Mouse (Mus musculus) MEL (cell line): ENCODE results near the gene Rbfox3. TPM values are rescaled to one million over a fixed set of nuclear protein-coding genes. Genes with fewer than 3 reads are reported as not detected.

Experiments
- DNase-seq: peaks from one replicate; pipeline ENCODE4 v3.0.0; 2011; ENCODE audit warnings: low read depth, low spot score
- H3K27ac ChIP-seq: 2 replicates; pipeline ENCODE4 v1.5.1; 2012; ENCODE audit warnings: low read depth, mild to moderate bottlenecking, control low read depth, low read length, moderate library complexity; ENCODE audit not compliant: control insufficient read depth
- H3K27me3 ChIP-seq, 2 experiments: fragments of 150-350 bp in 1 of 2; sonication (generic) in 1 of 2; 2 replicates each; pipeline ENCODE4 v1.6.1; 2012; ENCODE audit warnings: low read length in 2 of 2, mild to moderate bottlenecking in 2 of 2, improper control_type of control experiment in 1 of 2, moderate library complexity in 1 of 2; ENCODE audit not compliant: insufficient read depth in 2 of 2, control insufficient read depth in 1 of 2
- H3K36me3 ChIP-seq, 2 experiments: 2 replicates each; pipeline ENCODE4 v1.6.1; 2012 to 2014; ENCODE audit warnings: low read length in 2 of 2, improper control_type of control experiment in 1 of 2, inconsistent platforms in 1 of 2, mild to moderate bottlenecking in 1 of 2; ENCODE audit not compliant: insufficient read depth in 2 of 2, control insufficient read depth in 1 of 2
- H3K4me1 ChIP-seq, 2 experiments: fragments of 150-350 bp in 1 of 2; sonication (generic) in 1 of 2; 2 replicates each; pipeline ENCODE4 v1.6.1; 2012; ENCODE audit warnings: low read length in 2 of 2, improper control_type of control experiment in 1 of 2, mild to moderate bottlenecking in 1 of 2; ENCODE audit not compliant: insufficient read depth in 2 of 2, control insufficient read depth in 1 of 2
- H3K4me3 ChIP-seq, 2 experiments: fragments of 150-350 bp in 1 of 2; sonication (generic) in 1 of 2; 2 replicates each; pipeline ENCODE4 v1.5.1; 2012; ENCODE audit warnings: low read depth in 2 of 2, low read length in 2 of 2, mild to moderate bottlenecking in 2 of 2, moderate library complexity in 2 of 2, control low read depth in 1 of 2, improper control_type of control experiment in 1 of 2; ENCODE audit not compliant: control insufficient read depth in 1 of 2, insufficient read depth in 1 of 2
- H3K79me2 ChIP-seq: 2 replicates; pipeline ENCODE4 v1.6.1; 2012; ENCODE audit warnings: mild to moderate bottlenecking, low read length, moderate library complexity; ENCODE audit not compliant: control insufficient read depth, poor library complexity, insufficient read depth
- H3K9ac ChIP-seq: 2 replicates; pipeline ENCODE4 v1.6.1; 2012; ENCODE audit warnings: low read depth, mild to moderate bottlenecking, control low read depth, low read length, moderate library complexity; ENCODE audit not compliant: control insufficient read depth, poor library complexity, severe bottlenecking
- H3K9me3 ChIP-seq: fragments of 150-350 bp; sonication (generic); replicated peaks from 2 replicates; pipeline ENCODE4 v1.6.1; 2012; ENCODE audit warnings: mild to moderate bottlenecking, low read length, improper control_type of control experiment, moderate library complexity; ENCODE audit not compliant: insufficient read depth
- BHLHE40 ChIP-seq: IDR thresholded peaks from 2 replicates; pipeline ENCODE4 v1.6.1; 2012; ENCODE audit warnings: low read depth, mild to moderate bottlenecking, inconsistent platforms, low read length, improper control_type of control experiment, borderline replicate concordance
- CHD1 ChIP-seq: IDR thresholded peaks from 2 replicates; pipeline ENCODE4 v1.6.1; 2012; ENCODE audit warnings: low read depth, mild to moderate bottlenecking, inconsistent platforms, low read length, improper control_type of control experiment
- E2F4 ChIP-seq: IDR thresholded peaks from 2 replicates; pipeline ENCODE4 v1.6.1; 2011; ENCODE audit warnings: low read depth, low read length, improper control_type of control experiment, borderline replicate concordance
- ETS1 ChIP-seq: IDR thresholded peaks from 2 replicates; pipeline ENCODE4 v1.6.1; 2012; ENCODE audit warnings: low read depth, mild to moderate bottlenecking, inconsistent platforms, low read length, improper control_type of control experiment, moderate library complexity
- GATA1 ChIP-seq: IDR thresholded peaks from 2 replicates; pipeline ENCODE4 v1.6.1; 2011; ENCODE audit warnings: low read depth, low read length, improper control_type of control experiment
- HCFC1 ChIP-seq: IDR thresholded peaks from 2 replicates; pipeline ENCODE4 v1.6.1; 2012; ENCODE audit warnings: low read depth, mild to moderate bottlenecking, inconsistent platforms, low read length, improper control_type of control experiment, moderate library complexity
- MAFK ChIP-seq: IDR thresholded peaks from 2 replicates; pipeline ENCODE4 v1.6.1; 2011; ENCODE audit warnings: low read depth, mild to moderate bottlenecking, low read length, improper control_type of control experiment, borderline replicate concordance
- MAX ChIP-seq: IDR thresholded peaks from 2 replicates; pipeline ENCODE4 v1.6.1; 2011; ENCODE audit warnings: low read length, improper control_type of control experiment
- MXI1 ChIP-seq: IDR thresholded peaks from 2 replicates; pipeline ENCODE4 v1.6.1; 2011; ENCODE audit warnings: mild to moderate bottlenecking, low read depth, low read length, improper control_type of control experiment
- NELFE ChIP-seq: IDR thresholded peaks from 2 replicates; pipeline ENCODE4 v1.6.1; 2011; ENCODE audit warnings: low read depth, low read length, improper control_type of control experiment
- RCOR1 ChIP-seq: IDR thresholded peaks from 2 replicates; pipeline ENCODE4 v1.6.1; 2012; ENCODE audit warnings: low read depth, mild to moderate bottlenecking, inconsistent platforms, low read length, improper control_type of control experiment
- SIN3A ChIP-seq: IDR thresholded peaks from 2 replicates; pipeline ENCODE4 v1.6.1; 2012; ENCODE audit warnings: low read length, improper control_type of control experiment, inconsistent platforms
- SMC3 ChIP-seq: IDR thresholded peaks from 2 replicates; pipeline ENCODE4 v1.6.1; 2011; ENCODE audit warnings: low read depth, low read length, improper control_type of control experiment
- TBP ChIP-seq: IDR thresholded peaks from 2 replicates; pipeline ENCODE4 v1.8.0; 2011; ENCODE audit warnings: low read depth, low read length, improper control_type of control experiment
- USF1 ChIP-seq: IDR thresholded peaks from 2 replicates; pipeline ENCODE4 v1.6.1; 2014; ENCODE audit warnings: low read depth, mild to moderate bottlenecking, inconsistent platforms, low read length, improper control_type of control experiment, moderate library complexity
- USF2 ChIP-seq, 2 experiments: IDR thresholded peaks; 2 replicates each; pipeline ENCODE4 v1.6.1; 2011 to 2012; ENCODE audit warnings: improper control_type of control experiment in 2 of 2, low read length in 2 of 2, borderline replicate concordance in 1 of 2, inconsistent platforms in 1 of 2, low read depth in 1 of 2, mild to moderate bottlenecking in 1 of 2; ENCODE audit not compliant: insufficient read depth in 1 of 2
- ZC3H11A ChIP-seq: IDR thresholded peaks from 2 replicates; pipeline ENCODE4 v1.6.1; 2012; ENCODE audit warnings: low read depth, mild to moderate bottlenecking, inconsistent platforms, low read length, improper control_type of control experiment
- ZMIZ1 ChIP-seq: IDR thresholded peaks from 2 replicates; pipeline ENCODE4 v1.6.1; 2012; ENCODE audit warnings: low read depth, mild to moderate bottlenecking, inconsistent platforms, low read length, improper control_type of control experiment, moderate library complexity
- polyA plus RNA-seq, 2 experiments: library from polyadenylated mRNA; stranded (reverse) in 1 of 2; unstranded in 1 of 2; fragments of >175 nt in 1 of 2; fragments of >200 nt in 1 of 2; gene quantifications; 2 replicates each; pipeline versions ENCODE4 v1.2.1 to v1.2.4; 2012; ENCODE audit warnings: low replicate concordance in 2 of 2, low read depth in 1 of 2; ENCODE audit not compliant: insufficient read length in 2 of 2, insufficient read depth in 1 of 2, missing spikeins in 1 of 2
- total RNA-seq: library from RNA; depleted of rRNA; stranded (reverse); fragments of 300-350 nt; gene quantifications from 2 replicates; pipeline ENCODE4 v1.2.3, GENCODE M21; 2012

Gene Rbfox3
- total and polyA plus RNA-seq, 3 experiments, result not detected

DNA sequence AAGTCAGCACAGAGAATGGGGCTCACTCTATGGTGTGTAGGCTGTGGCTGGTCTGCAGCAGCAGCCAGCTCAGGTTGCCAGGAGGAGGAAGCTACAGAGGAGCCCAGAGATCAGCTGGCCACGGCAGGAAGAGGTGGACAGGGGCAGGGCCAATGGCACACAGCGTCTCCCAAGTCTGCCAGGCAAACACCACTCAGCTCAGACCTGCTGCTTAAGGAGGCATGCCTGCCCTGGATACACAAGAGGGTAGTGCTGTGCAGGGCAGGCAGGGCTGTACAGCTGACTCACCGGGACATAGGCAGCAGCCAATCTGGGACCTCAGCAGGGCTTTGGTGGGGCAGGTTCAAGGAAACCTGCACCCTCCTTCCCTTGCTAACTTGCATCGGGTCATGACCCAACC, 156.9 kb downstream of the Rbfox3 start:
- H3K79me2 ChIP-seq, result no peaks in the 10 kb centered on the region
- no peak for TF ChIP-seq BHLHE40
- no peak for TF ChIP-seq TBP
- TF ChIP-seq, all 39 proteins: peak for 0
- Histone ChIP-seq H3K27ac (no peak overlapping the region), H3K4me1 (no peaks in the 10 kb centered on the region), H3K4me3 (no peak overlapping the region), H3K9ac (no peak overlapping the region), H3K9me3 (no peaks in the 10 kb centered on the region), H3K36me3 (no peaks in the 10 kb centered on the region), H3K27me3 (no peaks in the 10 kb centered on the region)
- DNase-seq, result no peak

DNA sequence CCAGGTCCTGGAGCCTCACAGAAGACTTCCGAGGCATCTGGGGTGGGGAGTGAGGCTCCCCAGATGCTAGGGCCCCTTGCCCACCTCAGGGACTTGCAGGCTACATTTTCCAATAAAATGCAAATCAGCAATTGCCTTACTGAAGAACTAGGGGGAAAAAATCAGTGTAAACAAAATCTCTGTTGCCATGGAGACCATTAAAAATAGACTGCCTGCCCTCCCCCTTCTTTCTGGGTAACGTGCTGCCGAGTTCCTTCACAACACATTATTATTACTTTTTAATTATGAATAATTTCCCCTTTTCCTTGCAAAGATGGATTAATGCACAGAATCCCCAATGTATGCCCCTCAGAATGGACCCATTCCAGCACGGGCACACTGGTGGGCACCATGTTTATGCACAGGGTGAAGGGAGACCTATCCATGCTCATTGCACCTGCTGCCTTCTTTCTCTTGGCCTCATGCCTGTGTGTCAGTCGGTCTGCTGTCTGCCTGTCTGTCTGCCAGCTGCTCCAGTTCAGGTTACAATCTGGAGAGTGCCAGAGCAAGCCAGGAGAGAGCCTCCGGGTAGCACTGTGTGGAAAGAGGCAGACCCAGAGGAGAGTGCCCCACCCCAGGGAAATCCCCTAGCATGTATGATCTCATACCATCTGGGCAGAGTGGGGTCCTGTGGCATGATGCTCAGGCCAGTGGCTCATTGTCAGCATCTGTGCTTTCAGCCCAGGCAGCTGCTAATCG, 159.3 kb downstream of the Rbfox3 start:
- no peaks in the 10 kb centered on the region for H3K36me3 ChIP-seq
- no peak for TF ChIP-seq MAFK
- no peak for TF ChIP-seq GATA1
- no peak for TF ChIP-seq USF2 (IDR thresholded peaks at IDR 0.05; ENCODE audit: borderline replicate concordance in 1 of 2, insufficient read depth in 1 of 2, low read depth in 1 of 2, low read length in 2 of 2)
- no peak for TF ChIP-seq ETS1
- no peak for TF ChIP-seq E2F4
- TF ChIP-seq, all 39 proteins: peak for 0
- H3K9ac ChIP-seq, result no peak overlapping the region
- no peaks in the 10 kb centered on the region for H3K9me3 ChIP-seq
- no peak overlapping the region for H3K4me3 ChIP-seq
- no peak for DNase-seq
- H3K27me3 ChIP-seq, result no peaks in the 10 kb centered on the region
- H3K27ac ChIP-seq, result no peak overlapping the region
- no peaks in the 10 kb centered on the region for H3K79me2 ChIP-seq
- H3K4me1 ChIP-seq, result no peaks in the 10 kb centered on the region

DNA sequence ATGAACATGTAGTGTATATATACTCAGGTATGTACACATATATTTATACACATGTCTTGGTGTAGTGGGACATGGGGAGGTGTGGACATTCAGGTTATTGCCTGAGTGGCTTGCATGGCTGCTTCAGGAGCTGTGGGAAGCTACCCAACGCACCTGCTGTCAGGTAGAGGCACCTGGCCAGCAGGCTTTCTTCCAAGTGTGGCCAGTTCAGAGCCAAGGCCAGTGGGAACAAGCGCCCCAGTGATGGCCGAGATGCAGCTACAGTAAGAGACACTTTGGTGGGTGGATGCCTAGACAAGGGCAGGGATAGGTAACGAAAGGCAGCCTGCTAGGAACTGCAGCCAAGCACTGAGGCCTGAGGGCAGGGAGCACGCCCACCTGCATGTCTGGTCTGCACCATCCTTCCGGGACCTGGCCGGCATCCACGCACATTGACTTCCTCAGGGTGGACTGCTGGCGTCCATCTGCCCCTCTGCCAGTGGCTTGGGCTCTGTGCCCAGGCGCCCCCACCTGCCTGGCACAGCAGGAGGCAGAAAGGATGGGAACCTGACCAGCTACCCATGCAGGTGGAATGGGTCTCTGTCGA, 160.6 kb downstream of the Rbfox3 start:
- Histone ChIP-seq H3K9ac (no peak overlapping the region), H3K4me1 (no peaks in the 10 kb centered on the region), H3K9me3 (no peaks in the 10 kb centered on the region), H3K27me3 (no peaks in the 10 kb centered on the region), H3K79me2 (no peaks in the 10 kb centered on the region), H3K27ac (no peak overlapping the region), H3K36me3 (no peaks in the 10 kb centered on the region), H3K4me3 (no peak overlapping the region)
- TF ChIP-seq HCFC1 (no peak), MAX (no peak), NELFE (no peak), MAFK (no peak), ZMIZ1 (no peak), CHD1 (no peak), USF1 (no peak), MXI1 (no peak), BHLHE40 (no peak), ZC3H11A (no peak), SIN3A (no peak), SMC3 (no peak), RCOR1 (no peak)
- DNase-seq, result no peak
